Mouse (Mus musculus) cortical plate, adult 2 months (tissue): ENCODE results near the gene Tceal3. TPM values are rescaled to one million over a fixed set of nuclear protein-coding genes. Genes with fewer than 3 reads are reported as not detected.
"Not testable (repeated sequence)": the region's sequence is repeated elsewhere in the genome, so short reads cannot be mapped to it uniquely, and the experiment has no call there.

ENCODE experiments used
- H3K27ac ChIP-seq: fragments of 200-500 bp; 2 replicates; pipeline ENCODE4 v1.5.1; 2012; ENCODE audit warnings: low read length, control low read depth, inconsistent platforms; ENCODE audit not compliant: insufficient read depth
- H3K4me1 ChIP-seq: fragments of 200-500 bp; 2 replicates; pipeline ENCODE4 v1.6.1; 2011; ENCODE audit warnings: low read length; ENCODE audit not compliant: control insufficient read depth, insufficient read depth
- H3K4me3 ChIP-seq: fragments of 200-500 bp; 2 replicates; pipeline ENCODE4 v1.5.1; 2011; ENCODE audit warnings: mild to moderate bottlenecking, low read length, control low read depth; ENCODE audit not compliant: insufficient read depth
- CTCF ChIP-seq: fragments of 200-500 bp; IDR thresholded peaks from 2 replicates; pipeline ENCODE4 v1.5.1; 2011; ENCODE audit warnings: mild to moderate bottlenecking, control low read depth, low read length; ENCODE audit not compliant: insufficient read depth; ENCODE audit errors: extremely low read depth
- POLR2A ChIP-seq: fragments of 200-500 bp; IDR thresholded peaks from 2 replicates; pipeline ENCODE4 v1.6.1; 2011; ENCODE audit warnings: mild to moderate bottlenecking, low read length, control low read depth; ENCODE audit not compliant: insufficient read depth; ENCODE audit errors: extremely low read depth
- polyA plus RNA-seq: library from polyadenylated mRNA; depleted of rRNA; stranded (reverse); fragments of >200 nt; gene quantifications from 2 replicates; pipeline ENCODE4 v1.2.3, GENCODE M21; 2012; rRNA removed

The Tceal3 gene
- polyA plus RNA-seq, 1 experiment = 243 TPM

- H3K4me3 ChIP-seq = no peak overlapping the region
- H3K4me1 ChIP-seq = no peaks in the 10 kb centered on the region
- TF ChIP-seq CTCF (no peak), POLR2A (no peak)
- no peak overlapping the region for H3K27ac ChIP-seq
Observed at GRCm38 (mm10) chrX:136692294-136692675, 101.6 kb downstream of the Tceal3 start.

- H3K27ac ChIP-seq = no peak overlapping the region
- H3K4me1 ChIP-seq = no peaks in the 10 kb centered on the region
- H3K4me3 ChIP-seq = no peak overlapping the region
- TF ChIP-seq POLR2A = no peak
- TF ChIP-seq CTCF = no peak
Observed at GRCm38 (mm10) chrX:136693196-136693595, 102.6 kb downstream of the Tceal3 start.

- TF ChIP-seq CTCF = no peak
- TF ChIP-seq POLR2A = peak; percentile 84
- peak within 1 kb of the TSS; percentile 70 for H3K4me3 ChIP-seq
- H3K4me1 ChIP-seq = no peaks in the 10 kb centered on the region
- peak within 1 kb of the TSS; percentile 56 for H3K27ac ChIP-seq
Observed at GRCm38 (mm10) chrX:136707446-136708167, 117.0 kb downstream of the Tceal3 start, which contains the start of gene Tceal1. Gene Tceal1, plus strand, starts transcription at chrX:136707982.

- Histone ChIP-seq H3K27ac (peak overlapping the region; percentile 56), H3K4me3 (peak overlapping the region; percentile 70), H3K4me1 (no peaks in the 10 kb centered on the region)
- TF ChIP-seq CTCF = no peak
- 0 out of 2 replicates have a peak, but pooled peaks have one; percentile 26 for TF ChIP-seq POLR2A
Observed at GRCm38 (mm10) chrX:136708168-136708681, 117.6 kb downstream of the Tceal3 start.

- Histone ChIP-seq H3K4me1 (no peaks in the 10 kb centered on the region), H3K27ac (0 out of 2 replicates have a peak overlapping the region, but pooled peaks have one; percentile 56)
- TF ChIP-seq POLR2A (0 out of 2 replicates have a peak, but pooled peaks have one; percentile 9), CTCF (no peak)
Observed at GRCm38 (mm10) chrX:136708782-136709181, 118.1 kb downstream of the Tceal3 start.

GRCm38 (mm10) chrX:136714742-136715474 is 124.3 kb downstream of the Tceal3 start:
- not testable (repeated sequence) for H3K4me3 ChIP-seq, H3K27ac ChIP-seq, H3K4me1 ChIP-seq

More at GRCm38 (mm10) chrX:136708782-136709181, 118.1 kb downstream of the Tceal3 start:
- peak overlapping the region; percentile 70 for H3K4me3 ChIP-seq

Other genes starting within 250 kb of the Tceal3 start
- gene Kir3dl1, start 72.8 kb upstream of the Tceal3 start, polyA plus RNA-seq = not detected in 2 replicates
- gene Kir3dl2, start 46.8 kb upstream of the Tceal3 start, polyA plus RNA-seq = 0.08 TPM in 1 of 2 replicates, not detected in the other
- 14.9 TPM in 2 replicates for gene Tceal1, start 117.1 kb downstream of the Tceal3 start, polyA plus RNA-seq
- 242 and 259 TPM in 2 replicates for gene Morf4l2, start 152.8 kb downstream of the Tceal3 start, polyA plus RNA-seq
- 0.08 and 0.19 TPM in 2 replicates for gene Glra4, start 189.3 kb downstream of the Tceal3 start, polyA plus RNA-seq
- gene Plp1, start 231.8 kb downstream of the Tceal3 start, polyA plus RNA-seq = 1,304 and 1,728 TPM in 2 replicates